Mouse (Mus musculus) thymus, adult 2 months (tissue): Measurements from ENCODE around the gene Stag1. TPM values are rescaled to one million over a fixed set of nuclear protein-coding genes. Genes with fewer than 3 reads are reported as not detected.

Experiments
- DNase-seq: peaks from one replicate; pipeline ENCODE4 v3.0.0; 2021
- H3K27ac ChIP-seq: fragments of 200-500 bp; 2 replicates; pipeline ENCODE4 v1.5.1; 2012; ENCODE audit warnings: low read length, control low read depth; ENCODE audit not compliant: control insufficient read depth, insufficient read depth
- H3K27me3 ChIP-seq: fragments of 200-500 bp; 2 replicates; pipeline ENCODE4 v1.6.1; 2012; ENCODE audit warnings: mild to moderate bottlenecking, low read length, moderate library complexity, mixed read lengths; ENCODE audit not compliant: control insufficient read depth, insufficient read depth
- H3K36me3 ChIP-seq: fragments of 200-500 bp; 2 replicates; pipeline ENCODE4 v1.6.1; 2012; ENCODE audit warnings: mild to moderate bottlenecking, low read length, moderate library complexity; ENCODE audit not compliant: control insufficient read depth, insufficient read depth
- H3K4me1 ChIP-seq: fragments of 200-500 bp; replicated peaks from 2 replicates; pipeline ENCODE4 v1.6.1; 2012; ENCODE audit warnings: low read length; ENCODE audit not compliant: control insufficient read depth, insufficient read depth
- H3K4me3 ChIP-seq: fragments of 200-500 bp; 2 replicates; pipeline ENCODE4 v1.5.1; 2012; ENCODE audit warnings: mild to moderate bottlenecking, low read length, control low read depth, moderate library complexity; ENCODE audit not compliant: control insufficient read depth, insufficient read depth
- CTCF ChIP-seq: fragments of 200-500 bp; IDR thresholded peaks from 2 replicates; pipeline ENCODE4 v1.5.1; 2012; ENCODE audit warnings: mild to moderate bottlenecking, control low read depth, low read length, moderate library complexity, borderline replicate concordance; ENCODE audit not compliant: control insufficient read depth, poor library complexity, insufficient read depth; ENCODE audit errors: extremely low read depth
- POLR2A ChIP-seq: fragments of 200-500 bp; IDR thresholded peaks from 2 replicates; pipeline ENCODE4 v1.6.1; 2012; ENCODE audit warnings: mild to moderate bottlenecking, low read length, control low read depth, moderate library complexity; ENCODE audit not compliant: control insufficient read depth, poor library complexity, insufficient read depth; ENCODE audit errors: extremely low read depth
- WGBS: fragments of 180-500 bp; shearing (Covaris S2); methylation state at CpG from one replicate; pipeline ENCODE4 v1.1.7; 2018; 5-methylcytosine and 5-hydroxymethylcytosine counted together
- polyA plus RNA-seq: library from polyadenylated mRNA; depleted of rRNA; stranded (reverse); fragments of >200 nt; gene quantifications from 2 replicates; pipeline ENCODE4 v1.2.3, GENCODE M21; 2012

Stag1 gene
- polyA plus RNA-seq, 1 experiment = 7.9 TPM

DNA sequence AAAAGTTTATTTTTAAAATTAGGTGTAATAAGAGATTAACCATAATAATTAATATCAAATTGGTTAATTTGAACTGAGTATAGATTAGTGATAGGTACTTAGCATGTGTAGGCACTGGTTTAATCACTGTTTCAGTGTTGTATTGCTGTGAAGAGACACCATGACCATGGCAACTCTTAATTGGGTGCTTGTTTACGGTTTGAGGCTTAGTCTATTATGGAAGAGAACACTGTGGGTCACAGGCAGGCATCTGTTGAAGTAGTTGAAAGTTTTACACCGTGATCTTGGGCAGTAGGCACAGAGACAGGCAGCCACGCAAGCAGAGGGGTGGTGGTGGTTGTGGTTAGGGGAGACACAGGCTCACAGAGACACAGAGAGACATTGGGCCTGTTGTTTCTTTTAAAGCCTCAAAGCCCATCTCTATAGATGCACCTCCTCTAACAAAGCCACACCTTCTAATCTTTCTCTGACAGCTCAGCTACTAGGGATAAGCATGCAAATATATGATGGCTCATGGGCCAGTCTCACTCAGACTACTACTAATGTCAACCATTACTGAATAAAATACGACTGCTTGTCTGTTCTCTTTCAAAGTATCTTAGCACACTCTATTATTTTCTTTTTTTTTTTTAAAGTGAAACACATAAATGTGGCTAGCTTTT lies 66.0 kb downstream of the Stag1 start:
- H3K4me1 ChIP-seq = no peaks in the 10 kb centered on the region
- no peaks in the 10 kb centered on the region for H3K36me3 ChIP-seq
- no peaks in the 10 kb centered on the region for H3K27me3 ChIP-seq
- WGBS = 57% methylated on average over 4 of the region's 4 CpGs
- H3K27ac ChIP-seq = no peak overlapping the region
- H3K4me3 ChIP-seq = no peak overlapping the region
- no peak for TF ChIP-seq CTCF
- no peak for TF ChIP-seq POLR2A
- no peak for DNase-seq

DNA sequence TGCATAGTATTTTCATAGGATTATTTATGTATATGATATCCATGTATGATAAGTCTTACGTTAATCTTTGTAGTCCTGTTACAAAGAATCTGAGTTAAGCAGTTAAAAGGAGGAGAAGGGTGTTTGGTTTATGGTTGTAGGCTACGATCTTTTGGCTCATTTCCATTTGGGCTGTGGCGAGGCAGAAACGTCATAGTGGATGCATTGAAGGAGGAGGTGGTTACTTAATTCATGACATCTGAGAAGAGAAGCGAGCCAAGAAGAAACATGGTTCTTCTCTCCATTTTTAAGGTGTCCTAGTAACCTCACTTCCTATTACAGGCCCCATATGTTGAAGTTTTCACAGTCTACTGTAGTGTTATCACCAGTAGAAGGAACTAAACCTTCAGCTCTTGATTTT lies 72.6 kb downstream of the Stag1 start:
- 43% methylated on average over 5 of the region's 5 CpGs for WGBS
- TF ChIP-seq CTCF = no peak
- H3K36me3 ChIP-seq = no peaks in the 10 kb centered on the region
- no peak for DNase-seq
- no peak overlapping the region for H3K27ac ChIP-seq
- no peak overlapping the region for H3K4me3 ChIP-seq
- no peaks in the 10 kb centered on the region for H3K27me3 ChIP-seq
- H3K4me1 ChIP-seq = no peaks in the 10 kb centered on the region; the same call in 1 of the 2 replicates

DNA sequence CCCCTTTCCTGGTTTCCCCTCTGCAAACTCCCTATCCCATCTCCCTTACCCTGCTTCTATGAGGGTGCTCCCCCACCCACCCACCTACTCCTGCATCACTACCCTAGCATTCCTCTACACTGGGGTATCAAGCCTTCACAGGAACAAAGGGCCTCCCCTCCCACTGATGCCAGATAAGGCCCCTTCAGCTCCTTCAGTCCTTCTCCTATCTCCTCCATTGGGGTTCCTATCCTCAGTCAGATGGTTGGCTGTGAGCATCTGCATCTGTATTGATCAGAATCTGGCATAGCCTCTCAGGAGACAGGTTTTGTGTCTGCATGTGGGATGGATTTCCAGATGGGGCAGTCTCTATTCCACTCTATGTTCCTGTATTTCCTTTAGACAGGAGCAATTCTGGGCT lies 81.4 kb downstream of the Stag1 start:
- Histone ChIP-seq H3K4me1 (no peaks in the 10 kb centered on the region; the same call in 1 of the 2 replicates), H3K27ac (no peak overlapping the region), H3K27me3 (no peaks in the 10 kb centered on the region), H3K36me3 (no peaks in the 10 kb centered on the region), H3K4me3 (no peak overlapping the region)
- no peak for DNase-seq
- TF ChIP-seq CTCF = no peak
- TF ChIP-seq POLR2A = no peak

DNA sequence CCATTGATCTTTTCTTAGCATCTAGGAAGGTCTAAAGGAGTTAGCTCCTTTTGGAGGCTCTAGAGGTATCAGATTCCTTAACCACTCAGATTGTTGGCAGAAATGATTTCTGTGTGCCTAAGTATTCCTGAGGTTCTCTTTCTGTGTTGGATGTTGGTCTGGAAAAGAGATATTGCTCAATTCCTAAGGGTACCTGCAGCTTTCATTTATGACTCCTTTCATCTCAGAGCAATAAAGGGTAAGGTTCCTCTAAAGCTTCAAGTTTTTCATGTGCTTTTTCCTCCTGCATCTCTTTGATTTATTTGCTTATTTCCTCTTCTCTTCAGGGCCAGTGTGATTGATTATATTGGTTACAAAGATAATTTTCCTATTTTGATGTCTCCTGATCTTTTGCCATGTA lies 84.7 kb downstream of the Stag1 start:
- no peaks in the 10 kb centered on the region for H3K36me3 ChIP-seq
- DNase-seq = no peak
- no peaks in the 10 kb centered on the region for H3K27me3 ChIP-seq
- TF ChIP-seq POLR2A (no peak), CTCF (no peak)
- H3K27ac ChIP-seq = no peak overlapping the region
- H3K4me1 ChIP-seq = no peaks in the 10 kb centered on the region
- H3K4me3 ChIP-seq = no peak overlapping the region

DNA sequence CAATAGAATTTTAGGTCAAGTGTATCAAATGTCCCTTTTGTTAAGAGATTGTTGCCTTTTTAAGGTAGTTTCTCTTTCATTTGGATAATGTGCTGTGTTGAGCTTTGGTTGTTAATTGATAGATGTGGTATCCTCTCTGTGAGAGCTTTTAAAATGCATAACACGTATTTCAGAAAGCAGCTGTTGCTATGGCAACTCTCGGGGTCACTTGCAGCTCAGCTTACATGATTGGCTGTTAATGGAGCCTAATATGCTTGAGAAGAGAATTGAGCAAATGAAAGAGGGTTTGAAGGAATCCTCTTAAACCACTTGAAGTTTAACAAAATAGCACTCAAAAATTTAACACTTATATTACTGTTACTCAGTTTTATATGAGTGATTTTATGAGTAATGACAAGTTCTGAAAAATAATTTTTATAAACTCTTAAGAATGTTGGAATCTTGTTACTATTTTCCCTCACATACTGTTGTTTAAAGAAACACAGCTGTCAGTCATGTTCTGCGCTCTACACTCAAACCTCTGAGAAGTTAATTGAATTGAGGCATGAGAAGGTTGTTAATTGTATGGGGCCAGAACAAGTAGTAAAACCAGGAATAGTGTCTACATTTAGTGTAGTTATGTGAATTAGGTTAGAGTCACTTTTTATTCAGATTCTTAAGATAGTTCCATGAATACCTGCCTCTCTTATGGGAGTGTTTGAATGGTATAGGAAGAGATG lies 88.3 kb downstream of the Stag1 start:
- TF ChIP-seq CTCF = no peak
- no peak for DNase-seq
- Histone ChIP-seq H3K4me3 (no peak overlapping the region), H3K4me1 (no peaks in the 10 kb centered on the region), H3K27me3 (no peaks in the 10 kb centered on the region), H3K27ac (no peak overlapping the region), H3K36me3 (no peaks in the 10 kb centered on the region)
- WGBS = 60% methylated on average over 3 of the region's 3 CpGs

DNA sequence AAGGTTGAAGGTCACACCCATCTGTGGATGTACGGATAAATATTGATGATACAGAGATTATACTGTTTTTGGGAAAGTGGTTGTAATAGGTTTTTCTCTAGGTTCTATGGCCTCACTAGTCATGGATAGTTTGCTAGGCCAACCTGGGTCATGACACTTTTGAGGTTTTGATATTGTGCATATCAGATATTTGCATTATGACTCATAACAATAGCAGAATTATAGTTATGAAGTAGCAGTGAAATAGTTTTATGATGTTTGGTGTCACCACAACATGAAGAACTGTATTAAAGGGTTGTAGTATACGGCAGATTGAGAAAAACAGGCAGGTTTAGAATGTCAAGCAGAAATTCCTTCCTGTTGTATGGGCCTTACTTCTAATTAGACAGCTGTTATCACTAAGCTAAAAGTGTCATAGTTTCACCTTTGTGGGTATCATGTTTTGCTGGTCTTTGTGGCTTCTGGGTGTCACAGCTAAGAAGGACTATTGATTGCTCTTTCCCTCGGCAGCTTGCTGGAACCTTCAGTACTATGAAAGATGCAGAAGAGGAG lies 92.2 kb downstream of the Stag1 start:
- no peaks in the 10 kb centered on the region for H3K36me3 ChIP-seq
- H3K4me1 ChIP-seq = no peaks in the 10 kb centered on the region
- WGBS = 91% methylated on average over 3 of the region's 3 CpGs
- H3K4me3 ChIP-seq = no peak overlapping the region
- H3K27me3 ChIP-seq = no peaks in the 10 kb centered on the region
- no peak overlapping the region for H3K27ac ChIP-seq
- DNase-seq = no peak
- TF ChIP-seq POLR2A = no peak
- TF ChIP-seq CTCF = no peak

DNA sequence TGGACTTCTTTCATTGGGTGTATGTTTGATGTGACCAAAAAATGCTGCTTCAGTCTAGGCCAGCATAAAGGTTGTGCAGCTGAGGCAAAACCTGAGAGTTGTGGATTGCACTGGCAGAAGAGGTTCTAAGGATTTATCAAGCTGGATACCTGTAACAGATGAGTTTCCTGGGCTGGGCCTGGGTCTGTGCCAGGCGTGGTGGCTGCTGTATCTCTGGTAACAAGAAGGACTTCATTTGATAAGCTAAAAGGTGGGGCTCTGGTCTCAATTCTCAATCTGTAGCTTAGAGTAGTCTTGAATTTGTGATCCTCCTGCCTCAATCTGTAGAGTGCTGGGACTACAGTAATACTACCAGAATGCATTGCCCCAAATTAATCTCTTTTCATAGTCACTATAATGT lies 94.6 kb downstream of the Stag1 start:
- Histone ChIP-seq H3K36me3 (no peaks in the 10 kb centered on the region), H3K27me3 (no peaks in the 10 kb centered on the region), H3K4me3 (no peak overlapping the region), H3K27ac (no peak overlapping the region), H3K4me1 (no peaks in the 10 kb centered on the region)
- WGBS = 85% methylated on average over 1 of the region's 1 CpGs
- DNase-seq = no peak
- TF ChIP-seq POLR2A (no peak), CTCF (no peak)
